8 mouse cellular contexts compared by ENCODE assay signal in genomic region chr11:118400566-118400936, GRCm38 (mm10). TPM values are rescaled to one million over a fixed set of nuclear protein-coding genes. Genes with fewer than 3 reads are reported as not detected.
DNase-seq lines count a peak whose midpoint lies in the region; ATAC-seq and TF ChIP-seq lines count a peak whose summit lies in the region.

No protein-coding gene starts in this region.

- H3K36me3 ChIP-seq in hindbrain, embryonic 13.5 days: peaks cover 14% of the 10 kb centered on the region
- no peaks in the 10 kb centered on the region for H3K36me3 ChIP-seq in hindbrain, embryonic 16.5 days (ENCODE audit: control insufficient read depth, insufficient read depth, low read length)
- H3K36me3 ChIP-seq in heart, embryonic 13.5 days: 0 out of 2 replicates have a peak, but pooled peaks cover 4% of the 10 kb centered on the region
- peaks cover 11% of the 10 kb centered on the region; the same call in 1 of the 2 replicates for H3K36me3 ChIP-seq in liver, adult 2 months (ENCODE audit: control insufficient read depth, insufficient read depth, low read length)
- H3K36me3 ChIP-seq in small intestine, adult 2 months (ENCODE audit: control insufficient read depth, insufficient read depth, low read length): peaks cover 42% of the 10 kb centered on the region

- no peaks in the 10 kb centered on the region for H3K27me3 ChIP-seq in hindbrain, embryonic 13.5 days
- no peaks in the 10 kb centered on the region for H3K27me3 ChIP-seq in hindbrain, embryonic 16.5 days (replicated peaks; ENCODE audit: control insufficient read depth, insufficient read depth, low read length)
- no peaks in the 10 kb centered on the region for H3K27me3 ChIP-seq in heart, embryonic 13.5 days (replicated peaks)
- no peaks in the 10 kb centered on the region for H3K27me3 ChIP-seq in liver, adult 2 months (ENCODE audit: control insufficient read depth, insufficient read depth, low read length)
- H3K27me3 ChIP-seq in small intestine, adult 2 months (ENCODE audit: control insufficient read depth, insufficient read depth, low read length): no peaks in the 10 kb centered on the region

- H3K4me1 ChIP-seq in hindbrain, embryonic 13.5 days (replicated peaks): peaks cover 14% of the 10 kb centered on the region
- no peaks in the 10 kb centered on the region; the same call in 1 of the 2 replicates for H3K4me1 ChIP-seq in hindbrain, embryonic 16.5 days (ENCODE audit: control insufficient read depth, insufficient read depth, low read depth, low read length)
- H3K4me1 ChIP-seq in heart, embryonic 13.5 days: peaks cover 32% of the 10 kb centered on the region
- peaks cover 9% of the 10 kb centered on the region for H3K4me1 ChIP-seq in liver, adult 2 months (ENCODE audit: control insufficient read depth, insufficient read depth, low read length)
- H3K4me1 ChIP-seq in small intestine, adult 2 months (ENCODE audit: control insufficient read depth, insufficient read depth, insufficient read length, low read length): peaks cover 17% of the 10 kb centered on the region; the same call in 1 of the 2 replicates

- 0 out of 2 replicates have a peak overlapping the region, but pooled peaks have one; percentile 3 for H3K27ac ChIP-seq in hindbrain, embryonic 13.5 days
- H3K27ac ChIP-seq in hindbrain, embryonic 16.5 days (ENCODE audit: low read depth, low read length): no peak overlapping the region
- H3K27ac ChIP-seq in heart, embryonic 13.5 days (replicated peaks): peak overlapping the region; percentile 76
- H3K27ac ChIP-seq in liver, adult 2 months (replicated peaks; ENCODE audit: insufficient read depth, low read depth, low read length): no peak overlapping the region; the same call in 1 of the 2 replicates
- peak overlapping the region; percentile 95 for H3K27ac ChIP-seq in small intestine, adult 2 months (ENCODE audit: insufficient read depth, low read depth, low read length)

- 42% methylated on average over 6 of the region's 6 CpGs for WGBS in hindbrain, embryonic 13.5 days
- 40% methylated on average over 6 of the region's 6 CpGs for WGBS in hindbrain, embryonic 16.5 days
- 10% methylated on average over 6 of the region's 6 CpGs for WGBS in heart, embryonic 13.5 days
- 15% methylated on average over 6 of the region's 6 CpGs for WGBS in liver, adult 2 months
- 6% methylated on average over 6 of the region's 6 CpGs for WGBS in small intestine, adult 2 months

- no peak for TF ChIP-seq CTCF in brain, embryonic 14.5 days (IDR thresholded peaks at IDR 0.05; ENCODE audit: borderline replicate concordance, extremely low read depth, insufficient read depth, insufficient read length)
- TF ChIP-seq CTCF in liver, adult 2 months (IDR thresholded peaks at IDR 0.05; ENCODE audit: low read depth, low read length): no peak
- no peak for TF ChIP-seq CTCF in small intestine, adult 2 months (IDR thresholded peaks at IDR 0.05; ENCODE audit: extremely low read depth, insufficient read length, insufficient replicate concordance, low read depth, low read length)

- H3K9me3 ChIP-seq in hindbrain, embryonic 13.5 days: no peaks in the 10 kb centered on the region
- no peaks in the 10 kb centered on the region for H3K9me3 ChIP-seq in hindbrain, embryonic 16.5 days (ENCODE audit: control insufficient read depth, low read length)
- no peaks in the 10 kb centered on the region for H3K9me3 ChIP-seq in heart, embryonic 13.5 days

- H3K4me3 ChIP-seq in hindbrain, embryonic 13.5 days: no peak overlapping the region
- no peak overlapping the region for H3K4me3 ChIP-seq in hindbrain, embryonic 16.5 days (ENCODE audit: low read length)
- no peak overlapping the region for H3K4me3 ChIP-seq in heart, embryonic 13.5 days
- peak overlapping the region; percentile 58; the same call in 1 of the 2 replicates for H3K4me3 ChIP-seq in liver, adult 2 months (ENCODE audit: insufficient read depth, low read depth, low read length)
- peak overlapping the region; percentile 66 for H3K4me3 ChIP-seq in small intestine, adult 2 months (ENCODE audit: low read depth, low read length)

- no peak overlapping the region for H3K9ac ChIP-seq in hindbrain, embryonic 13.5 days
- H3K9ac ChIP-seq in hindbrain, embryonic 16.5 days (ENCODE audit: low read depth, low read length): no peak overlapping the region
- peak overlapping the region; percentile 26; the same call in 1 of the 2 replicates for H3K9ac ChIP-seq in heart, embryonic 13.5 days
- H3K9ac ChIP-seq in liver, adult 2 months (ENCODE audit: low read depth, low read length): peak overlapping the region; percentile 7; the same call in 1 of the 2 replicates

- no peak overlapping the region for H3K4me2 ChIP-seq in hindbrain, embryonic 13.5 days
- no peak overlapping the region for H3K4me2 ChIP-seq in hindbrain, embryonic 16.5 days (ENCODE audit: low read length)
- peak overlapping the region; percentile 29; the same call in 1 of the 2 replicates for H3K4me2 ChIP-seq in heart, embryonic 13.5 days

- no peak for ATAC-seq in hindbrain, embryonic 13.5 days (ENCODE audit: low FRiP score)
- ATAC-seq in hindbrain, embryonic 16.5 days: no peak
- no peak for ATAC-seq in heart, embryonic 13.5 days (ENCODE audit: extremely low read depth, insufficient number of reproducible peaks, low FRiP score, low TSS enrichment)

- no peak for TF ChIP-seq POLR2A in brain, embryonic 14.5 days (IDR thresholded peaks at IDR 0.05; ENCODE audit: borderline replicate concordance, extremely low read depth, insufficient read depth, insufficient read length, poor library complexity, severe bottlenecking)
- no peak for TF ChIP-seq POLR2A in liver, adult 2 months (IDR thresholded peaks at IDR 0.05; ENCODE audit: extremely low read depth, insufficient read depth, low read length)
- TF ChIP-seq POLR2A in small intestine, adult 2 months (IDR thresholded peaks at IDR 0.05; ENCODE audit: low read depth, low read length): no peak

- peak; percentile 20 for DNase-seq in brain, embryonic 14.5 days (ENCODE audit: low read depth)
- no peak for DNase-seq in liver, adult 2 months (ENCODE audit: extremely low read depth, low read depth, low spot score)
- DNase-seq in spleen, postnatal 36 days (ENCODE audit: low spot score in 2 of 2): no peak
- no peak for DNase-seq in yolk sac, embryonic 10.5 days (ENCODE audit: low spot score)

- peaks cover 7% of the 10 kb centered on the region; the same call in 1 of the 2 replicates for H3K79me2 ChIP-seq in liver, adult 2 months (ENCODE audit: control insufficient read depth, insufficient read depth, low read length)

RNA-seq across cellular contexts. Expression of gene Lgals3bp, which starts 1.3 kb away (rescaled TPM):
- 2.9 and 4.8 TPM in 2 replicates for polyA plus RNA-seq in hindbrain, embryonic 13.5 days (2015; fragmentation: Nextera tagmentation; extraction: Ambion mirVana)
- polyA plus RNA-seq in hindbrain, embryonic 16.5 days (2015; fragmentation: Nextera tagmentation; extraction: Ambion mirVana): 7.1 and 8.1 TPM in 2 replicates
- 5.6 and 7.0 TPM in 2 replicates for polyA plus RNA-seq in brain, embryonic 14.5 days (2012; rRNA removed)
- 7.3 and 8.8 TPM in 2 replicates for polyA plus RNA-seq in heart, embryonic 13.5 days (2015; fragmentation: Nextera tagmentation; extraction: Ambion mirVana)
- 20.2 and 23.9 TPM in 2 replicates for total RNA-seq in liver, adult 2 months (2014; rRNA removed)
- polyA plus RNA-seq in liver, adult 2 months (2012; rRNA removed): 136 and 216 TPM in 2 replicates
- 372 and 739 TPM in 2 replicates for polyA plus RNA-seq in small intestine, adult 2 months (2012; rRNA removed)

RNA-seq across cellular contexts. Expression of gene Cant1, which starts 18.3 kb away (rescaled TPM):
- 24.4 and 24.9 TPM in 2 replicates for polyA plus RNA-seq in hindbrain, embryonic 13.5 days (2015; fragmentation: Nextera tagmentation; extraction: Ambion mirVana)
- polyA plus RNA-seq in hindbrain, embryonic 16.5 days (2015; fragmentation: Nextera tagmentation; extraction: Ambion mirVana): 25.7 and 29.1 TPM in 2 replicates
- polyA plus RNA-seq in brain, embryonic 14.5 days (2012; rRNA removed): 38.8 and 45.7 TPM in 2 replicates
- polyA plus RNA-seq in heart, embryonic 13.5 days (2015; fragmentation: Nextera tagmentation; extraction: Ambion mirVana): 18.9 and 19.1 TPM in 2 replicates
- total RNA-seq in liver, adult 2 months (2014; rRNA removed): 11.4 and 16.4 TPM in 2 replicates
- polyA plus RNA-seq in liver, adult 2 months (2012; rRNA removed): 23.0 and 25.7 TPM in 2 replicates
- polyA plus RNA-seq in small intestine, adult 2 months (2012; rRNA removed): 73.6 and 158 TPM in 2 replicates

RNA-seq across cellular contexts. Expression of gene C1qtnf1, which starts 27.5 kb away (rescaled TPM):
- polyA plus RNA-seq in hindbrain, embryonic 13.5 days (2015; fragmentation: Nextera tagmentation; extraction: Ambion mirVana): 2.8 and 3.4 TPM in 2 replicates
- 4.4 and 7.0 TPM in 2 replicates for polyA plus RNA-seq in hindbrain, embryonic 16.5 days (2015; fragmentation: Nextera tagmentation; extraction: Ambion mirVana)
- 4.6 and 5.9 TPM in 2 replicates for polyA plus RNA-seq in brain, embryonic 14.5 days (2012; rRNA removed)
- polyA plus RNA-seq in heart, embryonic 13.5 days (2015; fragmentation: Nextera tagmentation; extraction: Ambion mirVana): 5.5 and 7.1 TPM in 2 replicates
- 6.6 and 9.9 TPM in 2 replicates for total RNA-seq in liver, adult 2 months (2014; rRNA removed)
- 8.1 and 9.2 TPM in 2 replicates for polyA plus RNA-seq in liver, adult 2 months (2012; rRNA removed)
- 3.3 and 4.3 TPM in 2 replicates for polyA plus RNA-seq in small intestine, adult 2 months (2012; rRNA removed)

RNA-seq across cellular contexts. Expression of gene Timp2, which starts 45.0 kb away (rescaled TPM):
- 45.7 and 48.1 TPM in 2 replicates for polyA plus RNA-seq in hindbrain, embryonic 13.5 days (2015; fragmentation: Nextera tagmentation; extraction: Ambion mirVana)
- 95.2 and 97.8 TPM in 2 replicates for polyA plus RNA-seq in hindbrain, embryonic 16.5 days (2015; fragmentation: Nextera tagmentation; extraction: Ambion mirVana)
- polyA plus RNA-seq in brain, embryonic 14.5 days (2012; rRNA removed): 77.6 and 95.4 TPM in 2 replicates
- 61.0 and 63.6 TPM in 2 replicates for polyA plus RNA-seq in heart, embryonic 13.5 days (2015; fragmentation: Nextera tagmentation; extraction: Ambion mirVana)
- total RNA-seq in liver, adult 2 months (2014; rRNA removed): 2.6 and 4.6 TPM in 2 replicates
- 7.7 and 7.9 TPM in 2 replicates for polyA plus RNA-seq in liver, adult 2 months (2012; rRNA removed)
- 22.6 and 27.7 TPM in 2 replicates for polyA plus RNA-seq in small intestine, adult 2 months (2012; rRNA removed)

RNA-seq across cellular contexts. Expression of gene Cep295nl, which starts 58.3 kb away (rescaled TPM):
- 0.22 and 0.26 TPM in 2 replicates for polyA plus RNA-seq in hindbrain, embryonic 13.5 days (2015; fragmentation: Nextera tagmentation; extraction: Ambion mirVana)
- 0.15 and 0.17 TPM in 2 replicates for polyA plus RNA-seq in hindbrain, embryonic 16.5 days (2015; fragmentation: Nextera tagmentation; extraction: Ambion mirVana)
- 0.10 and 0.45 TPM in 2 replicates for polyA plus RNA-seq in brain, embryonic 14.5 days (2012; rRNA removed)
- 0.15 and 0.27 TPM in 2 replicates for polyA plus RNA-seq in heart, embryonic 13.5 days (2015; fragmentation: Nextera tagmentation; extraction: Ambion mirVana)
- total RNA-seq in liver, adult 2 months (2014; rRNA removed): not detected in 2 replicates
- polyA plus RNA-seq in liver, adult 2 months (2012; rRNA removed): not detected in 2 replicates
- 0.04 TPM in 1 of 2 replicates, not detected in the other for polyA plus RNA-seq in small intestine, adult 2 months (2012; rRNA removed)

Comparison
In these comparisons a context has a peak if more than half of its experiments do, and no peak if none do; other contexts are left out.
1. H3K27ac ChIP-seq: peak in hindbrain, embryonic 13.5 days (single experiment), heart, embryonic 13.5 days (single experiment) and small intestine, adult 2 months (single experiment); none in hindbrain, embryonic 16.5 days (single experiment) and liver, adult 2 months (single experiment).
2. H3K4me3 ChIP-seq: peak in liver, adult 2 months (single experiment) and small intestine, adult 2 months (single experiment); none in hindbrain, embryonic 13.5 days (single experiment), hindbrain, embryonic 16.5 days (single experiment) and heart, embryonic 13.5 days (single experiment).
3. H3K9ac ChIP-seq: peak in heart, embryonic 13.5 days (single experiment) and liver, adult 2 months (single experiment); none in hindbrain, embryonic 13.5 days (single experiment) and hindbrain, embryonic 16.5 days (single experiment).
4. RNA of gene Lgals3bp, which starts 1.3 kb away (polyA plus RNA-seq): 372 to 739 TPM in small intestine, adult 2 months and 136 to 216 TPM in liver, adult 2 months; 7.1 to 8.1 TPM in hindbrain, embryonic 16.5 days, 7.3 to 8.8 TPM in heart, embryonic 13.5 days, 5.6 to 7.0 TPM in brain, embryonic 14.5 days and 2.9 to 4.8 TPM in hindbrain, embryonic 13.5 days; every median in the first group is over 10 times any median in the second.